Mouse (Mus musculus) brain, embryonic 14.5 days (tissue): ENCODE measurements at regions not wholly inside any gene's neighbourhood (a gene's known extent, or its start where the extent isn't known, plus 50 kb on each side); places are given as distances from the start of the nearest gene placed in this dataset.

ENCODE experiments used
- CTCF ChIP-seq: fragments of 200-500 bp; IDR thresholded peaks from 2 replicates; pipeline ENCODE4 v1.5.1; 2012; ENCODE audit warnings: inconsistent platforms, mild to moderate bottlenecking, moderate library complexity, borderline replicate concordance; ENCODE audit not compliant: insufficient read depth, insufficient read length; ENCODE audit errors: extremely low read depth
- POLR2A ChIP-seq: fragments of 200-500 bp; IDR thresholded peaks from 2 replicates; pipeline ENCODE4 v1.6.1; 2012; ENCODE audit warnings: mild to moderate bottlenecking, inconsistent platforms, borderline replicate concordance; ENCODE audit not compliant: poor library complexity, insufficient read depth, insufficient read length, severe bottlenecking; ENCODE audit errors: extremely low read depth

- TF ChIP-seq POLR2A = no peak
- no peak for TF ChIP-seq CTCF
Observed at GRCm38 (mm10) chr8:112397438-112397837, 172.4 kb upstream of the Cntnap4 start.
